Mouse (Mus musculus): ENCODE measurements at regions not wholly inside any gene's neighbourhood (a gene's known extent, or its start where the extent isn't known, plus 50 kb on each side); places are given as distances from the start of the nearest gene placed in this dataset.

DNA sequence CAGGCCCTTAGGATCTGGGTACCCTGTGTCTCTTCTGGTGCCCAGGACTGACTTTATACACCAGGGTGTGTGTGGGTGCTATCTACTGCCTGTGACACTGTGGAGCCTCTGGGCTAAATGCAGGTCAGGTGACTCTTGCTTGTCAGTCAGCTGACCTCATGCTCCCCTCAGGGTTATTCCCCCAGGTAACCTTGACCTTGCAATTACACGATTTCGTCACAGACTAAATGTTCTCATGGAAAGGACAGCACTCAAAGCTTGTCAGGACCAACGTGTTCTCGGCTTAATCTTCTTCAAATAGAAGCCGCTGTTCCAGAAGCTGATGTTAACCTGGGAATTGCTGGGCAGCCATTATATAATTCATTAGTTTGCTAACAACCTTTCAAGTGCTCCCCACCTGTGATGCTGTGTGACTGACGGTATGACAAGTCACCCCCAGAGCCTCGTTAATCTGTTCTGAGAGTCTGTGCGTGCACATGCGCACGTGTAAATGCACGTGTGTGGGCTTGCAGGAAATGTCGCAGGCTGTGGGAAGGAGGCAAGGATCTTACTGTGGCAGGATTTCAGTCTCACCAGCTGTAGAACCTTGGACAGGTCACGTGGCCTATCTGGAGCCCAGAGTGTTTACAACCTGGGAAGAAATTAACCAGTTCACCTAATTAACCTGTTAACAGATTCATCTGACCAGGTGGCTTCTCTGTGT, 188.2 kb downstream of the Uaca start:
- TF ChIP-seq CTCF (IDR thresholded peaks at IDR 0.05; ENCODE audit: low read depth, low read length) (no peak), POLR2AphosphoS5 (IDR thresholded peaks at IDR 0.05; ENCODE audit: insufficient replicate concordance, low read depth, low read length) (no peak)
